Mouse (Mus musculus): ENCODE data around the gene Ergic1.

DNA sequence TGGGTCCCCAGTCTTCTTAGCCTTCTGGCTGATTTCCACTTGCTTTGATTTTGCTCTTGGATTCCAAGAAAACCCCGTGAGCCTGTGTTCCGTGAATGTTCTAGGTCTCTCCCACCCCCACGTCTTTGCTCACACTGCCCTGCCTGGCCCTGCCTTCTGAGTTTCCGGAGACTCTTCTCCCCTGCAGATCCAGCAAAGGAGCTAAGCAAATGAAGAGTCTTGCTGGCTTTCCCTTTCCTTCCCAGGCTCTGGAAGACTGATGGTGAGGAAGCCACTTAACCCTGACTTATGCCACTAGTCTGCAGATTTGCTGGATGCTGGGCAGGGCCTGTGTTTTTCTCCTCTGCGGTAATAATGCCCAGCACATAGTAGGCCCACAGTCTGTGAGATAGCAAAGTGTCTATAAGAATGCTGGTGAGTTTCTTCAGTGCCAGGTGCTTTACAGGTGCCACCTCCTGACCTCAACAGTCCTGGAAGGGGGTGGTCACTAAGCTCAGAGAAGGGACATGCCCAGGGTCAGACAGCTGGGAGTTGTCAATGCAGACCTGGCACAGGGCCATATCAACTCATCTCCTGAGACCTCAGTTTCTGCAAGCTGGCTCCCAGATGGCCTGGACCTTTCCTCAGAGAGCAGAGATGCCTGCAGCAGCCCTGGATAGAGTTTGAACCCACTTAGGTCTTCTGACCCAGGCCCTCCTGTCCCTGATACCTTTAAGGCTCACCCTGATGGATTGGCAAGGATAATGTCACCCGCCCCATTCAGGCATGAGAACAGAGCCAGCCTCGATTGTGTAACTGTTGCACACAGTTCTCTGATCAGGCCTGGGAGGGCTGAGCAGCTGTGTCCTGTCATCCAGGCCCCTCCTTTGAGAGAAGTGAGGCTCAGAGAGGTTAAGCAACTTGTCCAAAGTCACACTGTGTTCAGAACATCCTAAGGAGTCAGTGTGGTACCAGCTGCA lies 49.2 kb upstream of the Ergic1 start:
- TF ChIP-seq CTCF (IDR thresholded peaks at IDR 0.05; ENCODE audit: borderline replicate concordance, extremely low read depth, insufficient read depth, insufficient read length) (no peak), POLR2A (IDR thresholded peaks at IDR 0.05; ENCODE audit: borderline replicate concordance, extremely low read depth, insufficient read depth, insufficient read length, poor library complexity, severe bottlenecking) (no peak)

Data from brain, embryonic 14.5 days (tissue).